Mouse (Mus musculus) cortical plate, adult 2 months (tissue): Measurements from ENCODE around the gene Gtf2i.

Source experiments
- CTCF ChIP-seq: fragments of 200-500 bp; IDR thresholded peaks from 2 replicates; pipeline ENCODE4 v1.5.1; 2011; ENCODE audit warnings: mild to moderate bottlenecking, control low read depth, low read length; ENCODE audit not compliant: insufficient read depth; ENCODE audit errors: extremely low read depth
- POLR2A ChIP-seq: fragments of 200-500 bp; IDR thresholded peaks from 2 replicates; pipeline ENCODE4 v1.6.1; 2011; ENCODE audit warnings: mild to moderate bottlenecking, low read length, control low read depth; ENCODE audit not compliant: insufficient read depth; ENCODE audit errors: extremely low read depth

- TF ChIP-seq CTCF (no peak), POLR2A (no peak)
Measured at GRCm38 (mm10) chr5:134241831-134242230, 72.7 kb downstream of the Gtf2i start.
